Mouse (Mus musculus): ENCODE data around the gene Klhl4. TPM values are rescaled to one million over a fixed set of nuclear protein-coding genes. Genes with fewer than 3 reads are reported as not detected.

Gene Klhl4
- polyA plus RNA-seq (2014; fragmentation: Nextera tagmentation; extraction: Ambion mirVana) = 14.9 and 15.7 TPM in 2 replicates

GRCm38 (mm10) chrX:114473782-114474731 lies at the start of gene Klhl4:
Gene Klhl4, plus strand, starts transcription at chrX:114474333.
- peak; percentile 61; the same call in 1 of the 2 replicates for ATAC-seq (ENCODE audit: insufficient number of reproducible peaks, insufficient read depth, low FRiP score, low read depth)
- Histone ChIP-seq H3K36me3 (ENCODE audit: control insufficient read depth, insufficient read depth, low read length) (no peaks in the 10 kb centered on the region), H3K9ac (replicated peaks; ENCODE audit: low read depth, low read length) (no peak within 1 kb of the TSS), H3K27me3 (ENCODE audit: control insufficient read depth, insufficient read depth, low read length) (no peaks in the 10 kb centered on the region), H3K9me3 (ENCODE audit: control insufficient read depth, low read depth, low read length) (no peaks in the 10 kb centered on the region), H3K4me3 (ENCODE audit: low read depth, low read length) (peak within 1 kb of the TSS; percentile 16), H3K27ac (ENCODE audit: low read length) (peak within 1 kb of the TSS; percentile 15; the same call in 1 of the 2 replicates), H3K4me1 (ENCODE audit: control insufficient read depth, insufficient read depth, low read length) (no peaks in the 10 kb centered on the region), H3K4me2 (replicated peaks; ENCODE audit: low read depth, low read length) (peak within 1 kb of the TSS; percentile 30)
- 31% methylated on average over 14 of the region's 14 CpGs for WGBS

DNA sequence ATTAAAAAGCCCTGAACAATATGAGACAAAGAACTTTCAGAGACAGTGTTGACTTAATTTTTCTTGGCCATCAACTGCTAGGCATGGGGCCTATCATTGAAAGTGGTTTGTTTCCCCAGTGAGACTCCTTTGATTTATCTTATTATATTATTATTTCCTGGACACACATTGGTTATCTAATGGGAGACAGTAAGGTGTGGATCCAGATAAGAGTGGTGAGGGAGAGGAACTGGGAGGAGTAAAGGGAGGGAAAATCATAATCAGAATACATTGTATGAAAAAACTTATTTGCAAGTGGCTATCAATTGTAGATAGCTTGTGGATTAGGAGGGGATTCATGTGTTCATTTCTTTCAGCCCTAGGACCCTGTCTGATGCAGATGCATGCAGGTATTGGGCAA lies 10.0 kb downstream of the Klhl4 start:
- Histone ChIP-seq H3K4me1 (ENCODE audit: control insufficient read depth, insufficient read depth, low read length) (no peaks in the 10 kb centered on the region), H3K27ac (ENCODE audit: low read length) (no peak overlapping the region), H3K27me3 (ENCODE audit: control insufficient read depth, insufficient read depth, low read length) (no peaks in the 10 kb centered on the region), H3K4me2 (replicated peaks; ENCODE audit: low read depth, low read length) (no peak overlapping the region), H3K4me3 (ENCODE audit: low read depth, low read length) (no peak overlapping the region), H3K9ac (replicated peaks; ENCODE audit: low read depth, low read length) (no peak overlapping the region), H3K9me3 (ENCODE audit: control insufficient read depth, low read depth, low read length) (no peaks in the 10 kb centered on the region), H3K36me3 (ENCODE audit: control insufficient read depth, insufficient read depth, low read length) (no peaks in the 10 kb centered on the region)
- ATAC-seq (ENCODE audit: insufficient number of reproducible peaks, insufficient read depth, low FRiP score, low read depth) = no peak

DNA sequence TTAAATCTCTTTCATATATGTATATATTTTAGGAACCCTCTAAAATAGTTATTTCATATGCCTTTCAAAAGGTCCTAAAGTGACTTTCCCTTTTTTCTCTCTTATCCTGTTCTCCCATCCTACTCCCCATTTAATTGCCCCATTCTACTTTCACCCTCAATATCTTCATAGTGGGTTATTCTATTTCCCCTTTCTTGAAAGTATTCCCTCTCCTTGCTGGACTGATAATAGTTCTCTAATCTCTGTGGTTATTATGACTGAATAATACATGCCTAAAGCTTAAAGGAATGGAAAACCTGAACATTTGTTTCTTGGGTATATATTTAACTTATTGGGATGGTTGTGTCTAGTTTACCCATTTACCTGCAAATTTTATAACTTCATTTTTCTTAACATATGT lies 12.6 kb downstream of the Klhl4 start:
- no peaks in the 10 kb centered on the region for H3K36me3 ChIP-seq (ENCODE audit: control insufficient read depth, insufficient read depth, low read length)
- H3K9ac ChIP-seq (replicated peaks; ENCODE audit: low read depth, low read length) = no peak overlapping the region
- H3K27me3 ChIP-seq (ENCODE audit: control insufficient read depth, insufficient read depth, low read length) = no peaks in the 10 kb centered on the region
- no peak overlapping the region for H3K4me2 ChIP-seq (replicated peaks; ENCODE audit: low read depth, low read length)
- no peak for ATAC-seq (ENCODE audit: insufficient number of reproducible peaks, insufficient read depth, low FRiP score, low read depth)
- no peaks in the 10 kb centered on the region for H3K9me3 ChIP-seq (ENCODE audit: control insufficient read depth, low read depth, low read length)
- no peak overlapping the region for H3K4me3 ChIP-seq (ENCODE audit: low read depth, low read length)
- H3K27ac ChIP-seq (ENCODE audit: low read length) = no peak overlapping the region
- no peaks in the 10 kb centered on the region for H3K4me1 ChIP-seq (ENCODE audit: control insufficient read depth, insufficient read depth, low read length)

GRCm38 (mm10) chrX:114558141-114558540 lies 84.0 kb downstream of the Klhl4 start:
- H3K4me2 ChIP-seq (replicated peaks; ENCODE audit: low read depth, low read length) = no peak overlapping the region
- no peak overlapping the region for H3K4me3 ChIP-seq (ENCODE audit: low read depth, low read length)
- H3K36me3 ChIP-seq (ENCODE audit: control insufficient read depth, insufficient read depth, low read length) = no peaks in the 10 kb centered on the region
- H3K9me3 ChIP-seq (ENCODE audit: control insufficient read depth, low read depth, low read length) = no peaks in the 10 kb centered on the region
- no peaks in the 10 kb centered on the region for H3K27me3 ChIP-seq (ENCODE audit: control insufficient read depth, insufficient read depth, low read length)
- H3K4me1 ChIP-seq (ENCODE audit: control insufficient read depth, insufficient read depth, low read length) = no peaks in the 10 kb centered on the region
- 32% methylated on average over 3 of the region's 3 CpGs for WGBS
- no peak overlapping the region for H3K27ac ChIP-seq (ENCODE audit: low read length)
- ATAC-seq (ENCODE audit: insufficient number of reproducible peaks, insufficient read depth, low FRiP score, low read depth) = no peak
- H3K9ac ChIP-seq (replicated peaks; ENCODE audit: low read depth, low read length) = no peak overlapping the region

DNA sequence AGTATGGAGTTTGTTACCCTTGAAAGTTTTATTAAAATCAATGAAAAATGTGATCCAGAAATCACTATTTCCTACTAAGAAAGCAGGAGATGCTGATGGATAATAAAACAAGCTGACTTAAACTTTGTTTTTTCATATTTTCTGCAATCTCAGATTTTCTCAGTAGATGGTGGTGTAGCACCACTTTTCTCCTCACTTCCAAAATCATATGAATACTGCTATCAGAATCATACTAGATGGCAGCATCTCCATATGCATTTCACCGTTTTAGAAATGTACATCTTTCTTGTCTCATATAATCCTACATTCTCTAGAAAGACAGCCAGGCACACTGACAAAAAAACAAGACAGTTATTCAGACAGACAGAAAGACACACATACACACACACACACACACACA lies 108.2 kb downstream of the Klhl4 start:
- Histone ChIP-seq H3K27ac (ENCODE audit: low read length) (no peak overlapping the region), H3K9ac (replicated peaks; ENCODE audit: low read depth, low read length) (no peak overlapping the region), H3K9me3 (ENCODE audit: control insufficient read depth, low read depth, low read length) (no peaks in the 10 kb centered on the region), H3K36me3 (ENCODE audit: control insufficient read depth, insufficient read depth, low read length) (no peaks in the 10 kb centered on the region), H3K4me3 (ENCODE audit: low read depth, low read length) (no peak overlapping the region), H3K4me1 (ENCODE audit: control insufficient read depth, insufficient read depth, low read length) (no peaks in the 10 kb centered on the region), H3K4me2 (replicated peaks; ENCODE audit: low read depth, low read length) (no peak overlapping the region), H3K27me3 (ENCODE audit: control insufficient read depth, insufficient read depth, low read length) (no peaks in the 10 kb centered on the region)
- WGBS = 35% methylated on average over 1 of the region's 1 CpGs
- ATAC-seq (ENCODE audit: insufficient number of reproducible peaks, insufficient read depth, low FRiP score, low read depth) = no peak
